Mouse (Mus musculus): ENCODE data around the gene Ndufa8.

DNA sequence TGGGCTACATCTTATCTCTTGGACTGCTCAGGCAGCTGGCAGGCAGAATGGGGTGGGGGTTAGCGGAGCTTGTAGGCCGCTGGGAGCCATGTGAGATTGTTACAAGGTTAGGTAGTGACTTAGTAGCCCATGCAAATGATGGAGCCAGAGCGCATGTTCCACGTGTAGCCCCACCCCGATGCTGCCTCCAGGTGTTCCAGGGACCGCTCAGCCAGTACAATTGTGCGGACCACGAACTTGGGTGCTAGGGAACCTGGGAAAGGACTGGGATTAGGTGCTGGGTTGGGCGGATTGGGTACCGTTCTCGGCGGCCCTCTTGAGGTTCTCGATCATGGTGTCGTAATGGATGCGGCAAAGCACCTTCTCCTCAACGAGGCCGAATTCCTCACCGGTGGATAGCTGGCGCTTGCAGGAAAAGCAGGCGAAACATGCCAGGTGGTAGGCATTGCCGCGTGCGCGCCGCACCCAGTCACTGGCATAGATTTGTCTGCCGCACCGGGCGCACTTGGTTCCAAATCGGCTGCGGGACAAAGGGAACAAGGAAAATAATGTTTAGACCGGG lies 44.8 kb upstream of the Ndufa8 start:
- TF ChIP-seq CTCF (IDR thresholded peaks at IDR 0.05; ENCODE audit: low read depth, low read length) (no peak), POLR2A (IDR thresholded peaks at IDR 0.05; ENCODE audit: borderline replicate concordance, low read depth, low read length) (no peak)
